Mouse (Mus musculus) left cerebral cortex, adult 8-10 months (tissue): ENCODE results near the gene Rad51. TPM values are rescaled to one million over a fixed set of nuclear protein-coding genes. Genes with fewer than 3 reads are reported as not detected.

Source experiments
- DNase-seq, 2 experiments: peaks; one replicate each; pipeline ENCODE4 v3.0.0; 2022; ENCODE audit warnings: low spot score in 2 of 2
- total RNA-seq, 4 experiments: library from RNA; stranded (reverse); gene quantifications; 2 replicates each; pipeline ENCODE4 v1.2.4; 2022

Rad51 gene
- total RNA-seq, 4 experiments from 2014 or later: 0.54 to 4.2 (median 1.2) TPM

- DNase-seq: no peak
Observed at GRCm38 (mm10) chr2:119163999-119164398, 51.4 kb downstream of the Rad51 start.

GRCm38 (mm10) chr2:119165401-119165800 lies 52.8 kb downstream of the Rad51 start:
- DNase-seq: no peak

GRCm38 (mm10) chr2:119166901-119167865 lies 54.6 kb downstream of the Rad51 start, which contains the start of gene Gchfr:
Gene Gchfr, plus strand, starts transcription at chr2:119167773.
- no peak for DNase-seq

- DNase-seq: no peak
Observed at GRCm38 (mm10) chr2:119167866-119168256, 55.3 kb downstream of the Rad51 start.

- DNase-seq: no peak
Observed at GRCm38 (mm10) chr2:119170282-119170681, 57.7 kb downstream of the Rad51 start.

- no peak for DNase-seq
Observed at GRCm38 (mm10) chr2:119171574-119171973, 59.0 kb downstream of the Rad51 start.

GRCm38 (mm10) chr2:119172446-119172845 lies 59.9 kb downstream of the Rad51 start:
- no peak for DNase-seq

GRCm38 (mm10) chr2:119172862-119173576 lies 60.4 kb downstream of the Rad51 start:
- no peak for DNase-seq

- DNase-seq: no peak
Observed at GRCm38 (mm10) chr2:119173991-119174651, 61.5 kb downstream of the Rad51 start, which contains the start of gene Gm14137. Gene Gm14137, plus strand, starts transcription at chr2:119174509.

- DNase-seq: no peak
Observed at GRCm38 (mm10) chr2:119174866-119175265, 62.3 kb downstream of the Rad51 start.

GRCm38 (mm10) chr2:119175614-119176013 lies 63.0 kb downstream of the Rad51 start:
- DNase-seq: no peak

- no peak for DNase-seq
Observed at GRCm38 (mm10) chr2:119176761-119177160, 64.2 kb downstream of the Rad51 start.

- DNase-seq: no peak
Observed at GRCm38 (mm10) chr2:119177384-119177939, 64.9 kb downstream of the Rad51 start.

- DNase-seq: no peak
Observed at GRCm38 (mm10) chr2:119182914-119183313, 70.3 kb downstream of the Rad51 start.

GRCm38 (mm10) chr2:119189029-119189710 lies 76.6 kb downstream of the Rad51 start:
- peak; percentile 56 to 76 for DNase-seq

- DNase-seq: no peak
Observed at GRCm38 (mm10) chr2:119190969-119191368, 78.4 kb downstream of the Rad51 start.

- no peak for DNase-seq
Observed at GRCm38 (mm10) chr2:119194140-119194539, 81.5 kb downstream of the Rad51 start.

- DNase-seq: no peak
Observed at GRCm38 (mm10) chr2:119196316-119197108, 83.9 kb downstream of the Rad51 start.
